Mouse (Mus musculus) heart, adult 2 months (tissue): ENCODE results near the gene Coq8b. TPM values are rescaled to one million over a fixed set of nuclear protein-coding genes. Genes with fewer than 3 reads are reported as not detected.

Experiments
- DNase-seq, 2 experiments: peaks; one replicate each; pipeline ENCODE4 v3.0.0; 2021
- H3K27ac ChIP-seq: fragments of 200-600 bp; 2 replicates; pipeline ENCODE4 v1.8.1; 2022
- H3K27me3 ChIP-seq: fragments of 200-500 bp; 2 replicates; pipeline ENCODE4 v1.6.1; 2012; ENCODE audit warnings: mild to moderate bottlenecking, low read length, inconsistent platforms, mixed read lengths; ENCODE audit not compliant: control insufficient read depth, insufficient read depth
- H3K36me3 ChIP-seq: fragments of 200-500 bp; 2 replicates; pipeline ENCODE4 v1.6.1; 2012; ENCODE audit warnings: low read length, inconsistent platforms; ENCODE audit not compliant: control insufficient read depth, insufficient read depth
- H3K4me1 ChIP-seq: fragments of 200-500 bp; 2 replicates; pipeline ENCODE4 v1.6.1; 2011; ENCODE audit warnings: low read length; ENCODE audit not compliant: control insufficient read depth, insufficient read depth
- H3K4me3 ChIP-seq: fragments of 200-600 bp; 2 replicates; pipeline ENCODE4 v1.8.1; 2022
- H3K79me2 ChIP-seq: fragments of 200-500 bp; replicated peaks from 2 replicates; pipeline ENCODE4 v1.6.1; 2012; ENCODE audit warnings: mild to moderate bottlenecking, inconsistent platforms, low read length, moderate library complexity, mixed read lengths; ENCODE audit not compliant: control insufficient read depth, insufficient read depth
- H3K9ac ChIP-seq: fragments of 200-500 bp; 2 replicates; pipeline ENCODE4 v1.6.1; 2012; ENCODE audit warnings: low read depth, mild to moderate bottlenecking, control low read depth, inconsistent platforms, low read length, mixed read lengths
- CTCF ChIP-seq: fragments of 200-600 bp; IDR thresholded peaks from 2 replicates; pipeline ENCODE4 v1.8.1; 2022; ENCODE audit warnings: antibody characterized with exemption, mild to moderate bottlenecking, moderate library complexity
- EP300 ChIP-seq: fragments of 200-500 bp; IDR thresholded peaks from 2 replicates; pipeline ENCODE4 v1.6.1; 2011; ENCODE audit warnings: low read depth, low read length, control low read depth; ENCODE audit not compliant: insufficient read depth
- POLR2A ChIP-seq: fragments of 200-500 bp; IDR thresholded peaks from 2 replicates; pipeline ENCODE4 v1.6.1; 2011; ENCODE audit warnings: mild to moderate bottlenecking, low read depth, low read length, control low read depth; ENCODE audit not compliant: insufficient read depth
- WGBS: fragments of 180-500 bp; shearing (Covaris S2); methylation state at CpG from one replicate; pipeline ENCODE4 v1.1.7; 2018; 5-methylcytosine and 5-hydroxymethylcytosine counted together
- intact Hi-C: fragments of 180-260 bp; cut with DNase I; formaldehyde crosslinking; loops from one replicate; pipeline ENCODE4 v1.15.1; 2025
- microRNA-seq, 2 experiments: library from miRNA; unstranded; fragments of <30 nt; microRNA quantifications; one replicate each; pipeline ENCODE4 v1.2.0; 2021
- polyA plus RNA-seq: library from polyadenylated mRNA; depleted of rRNA; stranded (reverse); fragments of >200 nt; gene quantifications from 2 replicates; pipeline ENCODE4 v1.2.3, GENCODE M21; 2012; rRNA removed
- total RNA-seq, 2 experiments: library from RNA; stranded (reverse); gene quantifications; 2 replicates each; pipeline ENCODE4 v1.2.3; 2021

Gene Coq8b
- total and polyA plus RNA-seq, 3 experiments, result 7.5 to 19.4 (median 8.3) TPM

DNA sequence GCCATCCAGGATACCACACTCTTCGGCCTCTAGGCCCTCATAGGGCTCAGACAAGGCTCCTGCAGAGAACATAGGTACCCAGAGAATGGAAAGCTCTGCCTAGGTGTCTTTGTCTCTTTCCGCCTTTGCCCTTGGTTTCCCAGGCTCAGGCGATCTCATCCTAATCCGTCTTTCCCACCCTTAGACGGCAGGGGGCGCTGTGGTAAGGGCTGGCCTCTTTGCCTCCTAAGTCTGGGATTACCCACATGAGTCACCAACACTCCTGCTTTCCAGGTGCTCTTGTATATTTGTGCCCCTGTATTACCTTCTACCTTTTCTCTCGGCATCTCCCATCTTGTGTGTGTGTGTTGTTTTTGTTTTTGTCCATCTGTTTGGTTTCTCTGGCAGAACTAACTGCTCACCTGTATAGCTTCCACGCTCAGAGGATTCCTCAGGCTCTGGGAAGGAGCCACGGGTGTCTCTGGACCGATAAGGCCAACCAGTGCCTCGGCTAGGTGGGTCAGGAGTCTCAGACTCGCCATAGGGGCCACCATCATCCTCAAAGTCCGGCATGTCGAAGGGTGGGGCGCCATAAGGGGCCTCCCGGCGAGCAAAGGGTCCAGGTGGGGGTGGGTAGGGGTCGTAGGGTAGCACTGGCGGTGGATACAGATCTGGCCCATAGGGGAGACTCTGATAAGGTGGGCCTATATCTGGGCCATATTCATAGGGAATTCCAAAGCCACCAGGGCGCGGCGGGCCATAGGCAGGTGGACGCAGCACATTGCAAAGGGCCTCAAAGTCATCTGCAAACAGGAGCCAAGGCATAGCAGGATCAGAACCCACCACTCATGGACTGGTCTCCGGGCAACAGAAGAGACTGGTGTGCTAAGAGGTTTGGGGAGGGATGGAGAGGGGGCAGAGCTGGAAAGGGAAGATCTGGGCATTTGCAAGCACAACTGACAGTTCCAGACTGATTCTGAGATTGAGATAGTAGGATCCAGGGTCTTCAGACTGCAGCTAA, 73.6 kb downstream of the Coq8b start:
- no peak overlapping the region for H3K4me3 ChIP-seq
- 76% methylated on average over 24 of the region's 24 CpGs for WGBS
- H3K27ac ChIP-seq, result no peak overlapping the region
- peaks cover 8% of the 10 kb centered on the region for H3K4me1 ChIP-seq
- intact Hi-C loops, result no loop called here
- H3K79me2 ChIP-seq, result no peaks in the 10 kb centered on the region
- no peak overlapping the region for H3K9ac ChIP-seq
- TF ChIP-seq CTCF, result peak; percentile 81
- no peak for TF ChIP-seq EP300
- no peak for TF ChIP-seq POLR2A
- H3K36me3 ChIP-seq, result peaks cover 5% of the 10 kb centered on the region; the same call in 1 of the 2 replicates
- no peaks in the 10 kb centered on the region for H3K27me3 ChIP-seq
- peak in 1 of 2 experiments; percentile 70 for DNase-seq

DNA sequence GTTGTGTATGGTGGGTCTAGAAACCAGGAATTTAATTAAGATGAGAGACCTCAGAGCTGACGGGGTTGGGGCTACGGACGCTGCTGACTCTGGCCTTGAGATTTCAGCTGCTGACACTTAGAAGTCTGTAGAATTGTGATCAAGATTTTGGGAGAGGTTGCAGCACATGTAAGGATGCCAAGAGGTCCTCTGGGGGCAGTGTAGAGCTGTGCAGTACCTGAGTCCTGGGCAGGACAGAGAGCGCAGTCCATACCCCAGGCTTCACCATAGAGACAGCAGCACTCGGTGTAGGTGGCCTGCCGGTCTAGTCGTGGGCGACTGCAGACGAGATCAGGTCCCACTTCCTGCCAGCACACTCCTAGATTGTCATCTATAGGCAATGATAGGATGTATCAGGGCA, 74.7 kb downstream of the Coq8b start:
- H3K4me3 ChIP-seq, result no peak overlapping the region
- 72% methylated on average over 9 of the region's 9 CpGs for WGBS
- peaks cover 5% of the 10 kb centered on the region; the same call in 1 of the 2 replicates for H3K36me3 ChIP-seq
- no peaks in the 10 kb centered on the region for H3K27me3 ChIP-seq
- no peaks in the 10 kb centered on the region for H3K79me2 ChIP-seq
- H3K4me1 ChIP-seq, result peaks cover 7% of the 10 kb centered on the region
- H3K9ac ChIP-seq, result no peak overlapping the region
- TF ChIP-seq EP300, result no peak
- peak; percentile 46 for TF ChIP-seq CTCF
- DNase-seq, result no peak
- intact Hi-C loops, result no loop called here
- no peak overlapping the region for H3K27ac ChIP-seq

Small RNA genes within 50 kb of the gene (microRNA-seq; reads per million reads assigned to microRNA genes)
- gene Mir1191, result 0 reads per million in 2 experiments

Other genes starting within 250 kb of the Coq8b start
- not detected for gene Cyp2a12, start 203.9 kb upstream of the Coq8b start, total RNA-seq
- 0.38 TPM in 1 of 2 replicates, not detected in the other for gene Cyp2a12, start 203.9 kb upstream of the Coq8b start, polyA plus RNA-seq
- gene Cyp2f2, start 113.1 kb upstream of the Coq8b start, total RNA-seq, result under 1 TPM; 0.60 to 0.93 TPM
- gene Cyp2f2, start 113.1 kb upstream of the Coq8b start, polyA plus RNA-seq, result 0.94 and 220 TPM in 2 replicates
- not detected for gene Cyp2t4, start 79.3 kb upstream of the Coq8b start, total RNA-seq
- not detected in 2 replicates for gene Cyp2t4, start 79.3 kb upstream of the Coq8b start, polyA plus RNA-seq
- gene Egln2, start 66.2 kb upstream of the Coq8b start, total RNA-seq, result 10 to 100 TPM; 51.8 to 64.4 TPM
- 52.4 and 57.7 TPM in 2 replicates for gene Egln2, start 66.2 kb upstream of the Coq8b start, polyA plus RNA-seq
- 10 to 100 TPM; 11.0 TPM for gene Rab4b, start 54.1 kb upstream of the Coq8b start, total RNA-seq
- 22.4 and 23.1 TPM in 2 replicates for gene Rab4b, start 54.1 kb upstream of the Coq8b start, polyA plus RNA-seq
- under 1 TPM in 1 of 2 experiments, not detected in 1; 0.16 TPM for gene Gm21983, start 51.9 kb upstream of the Coq8b start, total RNA-seq
- not detected in 2 replicates for gene Gm21983, start 51.9 kb upstream of the Coq8b start, polyA plus RNA-seq
- under 1 TPM in 1 of 2 experiments, not detected in 1; 0.39 TPM for gene Mia, start 51.9 kb upstream of the Coq8b start, total RNA-seq
- 0.50 and 0.78 TPM in 2 replicates for gene Mia, start 51.9 kb upstream of the Coq8b start, polyA plus RNA-seq
- gene BC024978, start 37.2 kb upstream of the Coq8b start, total RNA-seq, result 10 to 100 TPM; 14.2 TPM
- gene BC024978, start 37.2 kb upstream of the Coq8b start, polyA plus RNA-seq, result 11.3 and 13.9 TPM in 2 replicates
- gene Snrpa, start 36.8 kb upstream of the Coq8b start, total RNA-seq, result 10 to 100 TPM; 40.6 to 41.3 TPM
- 85.0 and 87.1 TPM in 2 replicates for gene Snrpa, start 36.8 kb upstream of the Coq8b start, polyA plus RNA-seq
- gene Itpkc, start 4.4 kb upstream of the Coq8b start, total RNA-seq, result 1 to 10 TPM; 4.2 to 4.8 TPM
- gene Itpkc, start 4.4 kb upstream of the Coq8b start, polyA plus RNA-seq, result 4.2 and 4.4 TPM in 2 replicates
- 1 to 10 TPM; 3.7 to 6.1 TPM for gene Numbl, start 25.4 kb downstream of the Coq8b start, total RNA-seq
- 7.8 and 9.7 TPM in 2 replicates for gene Numbl, start 25.4 kb downstream of the Coq8b start, polyA plus RNA-seq
- gene Ltbp4, start 104.7 kb downstream of the Coq8b start, total RNA-seq, result 100 to 1,000 TPM; 187 to 221 TPM
- gene Ltbp4, start 104.7 kb downstream of the Coq8b start, polyA plus RNA-seq, result 349 and 374 TPM in 2 replicates
- 1 to 10 TPM; 4.6 to 7.1 TPM for gene Shkbp1, start 123.0 kb downstream of the Coq8b start, total RNA-seq
- 17.3 and 20.2 TPM in 2 replicates for gene Shkbp1, start 123.0 kb downstream of the Coq8b start, polyA plus RNA-seq
- under 1 TPM in 1 of 2 experiments, not detected in 1; 0.52 TPM for gene Gm20479, start 124.4 kb downstream of the Coq8b start, total RNA-seq
- gene Gm20479, start 124.4 kb downstream of the Coq8b start, polyA plus RNA-seq, result not detected in 2 replicates
- gene Sptbn4, start 214.7 kb downstream of the Coq8b start, total RNA-seq, result under 1 TPM; 0.18 to 0.20 TPM
- gene Sptbn4, start 214.7 kb downstream of the Coq8b start, polyA plus RNA-seq, result 0.23 and 0.44 TPM in 2 replicates
- 10 to 100 TPM; 29.9 to 31.7 TPM for gene Blvrb, start 215.0 kb downstream of the Coq8b start, total RNA-seq
- gene Blvrb, start 215.0 kb downstream of the Coq8b start, polyA plus RNA-seq, result 41.7 and 46.2 TPM in 2 replicates
- 1 to 10 TPM; 3.5 to 6.2 TPM for gene Sertad3, start 240.7 kb downstream of the Coq8b start, total RNA-seq
- 6.9 TPM in 2 replicates for gene Sertad3, start 240.7 kb downstream of the Coq8b start, polyA plus RNA-seq